Comparison of ENCODE assay signal across 19 mouse cellular contexts in genomic region chr7:120080177-120080576, GRCm38 (mm10). TPM values are rescaled to one million over a fixed set of nuclear protein-coding genes. Genes with fewer than 3 reads are reported as not detected.
"Had no signal": no experiment of that assay in that cellular context is flagged by ENCODE, and none has a peak within 500 bp of the region (broad histone marks: within the 10 kb centered on the region; RNA-seq: fewer than 3 reads in every experiment).

No protein-coding gene starts in this region.

- ATAC-seq: liver, postnatal 0 days; midbrain, embryonic 13.5 days; midbrain, embryonic 15.5 days had no signal

- H3K9ac ChIP-seq: liver, embryonic 13.5 days; liver, embryonic 15.5 days; liver, postnatal 0 days; midbrain, embryonic 13.5 days; midbrain, embryonic 15.5 days; neural tube, embryonic 12.5 days; stomach, embryonic 15.5 days had no signal

- H3K4me2 ChIP-seq: liver, embryonic 13.5 days; liver, embryonic 15.5 days; midbrain, embryonic 11.5 days; midbrain, embryonic 13.5 days; midbrain, embryonic 15.5 days; neural tube, embryonic 12.5 days; stomach, embryonic 15.5 days had no signal

- DNase-seq: liver, embryonic 13.5 days; liver, postnatal 0 days; lung, postnatal 10 days; lung, postnatal 36 days; right cerebral cortex, postnatal 14 days; thymus, adult 2 months; thymus, postnatal 25 days; thymus, postnatal 4 days had no signal

- H3K4me1 ChIP-seq: liver, embryonic 13.5 days; liver, embryonic 15.5 days; megakaryocyte, embryonic 14.5 days; midbrain, embryonic 13.5 days; midbrain, embryonic 15.5 days; neural tube, embryonic 12.5 days; stomach, embryonic 15.5 days had no signal

- H3K9me3 ChIP-seq: liver, embryonic 13.5 days; liver, embryonic 15.5 days; midbrain, embryonic 13.5 days; midbrain, embryonic 15.5 days; neural tube, embryonic 12.5 days; stomach, embryonic 15.5 days had no signal

- H3K27ac ChIP-seq: liver, embryonic 13.5 days; liver, embryonic 15.5 days; macrophage; midbrain, embryonic 13.5 days; midbrain, embryonic 15.5 days; neural tube, embryonic 12.5 days; stomach, embryonic 15.5 days; stomach, postnatal 0 days had no signal

- H3K4me3 ChIP-seq: liver, embryonic 13.5 days; liver, embryonic 15.5 days; megakaryocyte, embryonic 14.5 days; midbrain, embryonic 13.5 days; midbrain, embryonic 15.5 days; neural tube, embryonic 12.5 days; stomach, embryonic 15.5 days had no signal

- H3K36me3 ChIP-seq: liver, embryonic 13.5 days; liver, embryonic 15.5 days; midbrain, embryonic 13.5 days; midbrain, embryonic 15.5 days; neural tube, embryonic 12.5 days; stomach, embryonic 15.5 days had no signal

- H3K27me3 ChIP-seq: liver, embryonic 13.5 days; liver, embryonic 15.5 days; megakaryocyte, embryonic 14.5 days; midbrain, embryonic 13.5 days; midbrain, embryonic 15.5 days; neural tube, embryonic 12.5 days; stomach, embryonic 15.5 days had no signal

RNA-seq across cellular contexts. Expression of gene Dnah3, which starts 14.9 kb away (rescaled TPM):
- polyA plus RNA-seq: liver, embryonic 13.5 days; liver, embryonic 15.5 days; liver, postnatal 0 days; macrophage; midbrain, embryonic 11.5 days; neural tube, embryonic 12.5 days; neural tube, embryonic 14.5 days; spleen, adult 2 months had no signal
